Mouse (Mus musculus) embryonic facial prominence, embryonic 13.5 days (tissue): ENCODE data around the gene Vps13d. TPM values are rescaled to one million over a fixed set of nuclear protein-coding genes. Genes with fewer than 3 reads are reported as not detected.
A peak's percentile ranks its signal among the peaks of the same experiment; 100 is the strongest.

ENCODE experiments used
- ATAC-seq: fragments of 200-750 bp; cut with Nextera tagmentation; 2 replicates; pipeline ENCODE4 v1.8.0; 2017; ENCODE audit warnings: low read depth; ENCODE audit not compliant: insufficient number of reproducible peaks, insufficient read depth, low FRiP score, low TSS enrichment
- H3K27ac ChIP-seq: fragments of 300-500 bp; sonication (generic); 2 replicates; pipeline ENCODE4 v1.5.1; 2015; ENCODE audit warnings: moderate library complexity, mild to moderate bottlenecking, inconsistent platforms
- H3K27me3 ChIP-seq: fragments of 300-500 bp; sonication (generic); 2 replicates; pipeline ENCODE4 v1.6.1; 2015; ENCODE audit warnings: mild to moderate bottlenecking, inconsistent platforms
- H3K36me3 ChIP-seq: fragments of 300-500 bp; sonication (generic); 2 replicates; pipeline ENCODE4 v1.6.1; 2015; ENCODE audit warnings: mild to moderate bottlenecking, inconsistent platforms
- H3K4me1 ChIP-seq: fragments of 300-500 bp; sonication (generic); 2 replicates; pipeline ENCODE4 v1.6.1; 2015; ENCODE audit warnings: inconsistent platforms
- H3K4me2 ChIP-seq: fragments of 300-500 bp; sonication (generic); 2 replicates; pipeline ENCODE4 v1.6.1; 2015; ENCODE audit warnings: moderate library complexity, mild to moderate bottlenecking, inconsistent platforms
- H3K4me3 ChIP-seq: fragments of 300-500 bp; sonication (generic); 2 replicates; pipeline ENCODE4 v1.5.1; 2015; ENCODE audit warnings: mild to moderate bottlenecking, inconsistent platforms
- H3K9ac ChIP-seq: fragments of 300-500 bp; sonication (generic); 2 replicates; pipeline ENCODE4 v1.6.1; 2015; ENCODE audit warnings: mild to moderate bottlenecking, inconsistent platforms
- H3K9me3 ChIP-seq: fragments of 300-500 bp; sonication (generic); 2 replicates; pipeline ENCODE4 v1.6.1; 2016; ENCODE audit warnings: inconsistent platforms
- WGBS: fragments of 180-500 bp; shearing (Covaris S2); methylation state at CpG from one replicate; pipeline ENCODE4 v1.1.7; 2015; ENCODE audit warnings: mixed read lengths; 5-methylcytosine and 5-hydroxymethylcytosine counted together
- polyA plus RNA-seq: library from polyadenylated mRNA; unstranded; fragments of >200 nt; fragmentation: Nextera tagmentation; extraction: Ambion mirVana; gene quantifications from 2 replicates; pipeline ENCODE4 v1.2.1, GENCODE M21; 2015

Vps13d gene
- polyA plus RNA-seq, 1 experiment from 2014 or later: 6.7 TPM

DNA sequence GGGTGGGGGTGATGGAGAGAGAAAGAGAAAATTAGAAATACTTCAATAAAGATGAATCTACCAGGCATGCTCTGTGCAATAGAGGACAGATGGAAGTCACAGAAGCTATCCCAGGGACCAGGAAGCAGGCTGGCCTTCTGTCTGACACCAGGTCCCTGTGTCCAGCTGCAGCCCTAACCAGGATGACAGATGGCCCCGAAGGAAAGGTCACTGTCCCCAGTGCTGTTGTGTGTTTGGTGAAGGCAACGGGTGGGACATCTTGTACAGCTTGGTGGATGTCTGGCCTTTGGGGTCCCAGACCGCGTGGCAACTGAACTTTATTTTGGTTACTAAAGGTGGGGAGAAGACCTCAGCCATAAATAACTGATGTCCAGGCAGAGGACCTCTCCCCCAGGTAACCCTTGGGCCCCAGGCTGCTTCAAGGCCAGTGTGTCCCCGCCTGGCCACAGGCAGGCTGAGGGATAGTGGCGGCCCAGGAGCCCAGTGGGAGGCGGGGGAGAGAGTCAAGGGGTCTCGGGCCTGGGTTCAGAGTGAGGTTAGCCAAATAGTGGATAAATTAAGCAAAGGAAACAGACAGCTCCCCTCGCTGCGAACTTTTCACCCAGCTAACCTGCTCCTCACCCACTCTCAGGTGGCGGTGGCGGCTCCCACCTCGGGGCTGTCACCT is 253.9 kb downstream of the Vps13d start:
- Histone ChIP-seq H3K27ac (no peak overlapping the region), H3K9ac (no peak overlapping the region)

DNA sequence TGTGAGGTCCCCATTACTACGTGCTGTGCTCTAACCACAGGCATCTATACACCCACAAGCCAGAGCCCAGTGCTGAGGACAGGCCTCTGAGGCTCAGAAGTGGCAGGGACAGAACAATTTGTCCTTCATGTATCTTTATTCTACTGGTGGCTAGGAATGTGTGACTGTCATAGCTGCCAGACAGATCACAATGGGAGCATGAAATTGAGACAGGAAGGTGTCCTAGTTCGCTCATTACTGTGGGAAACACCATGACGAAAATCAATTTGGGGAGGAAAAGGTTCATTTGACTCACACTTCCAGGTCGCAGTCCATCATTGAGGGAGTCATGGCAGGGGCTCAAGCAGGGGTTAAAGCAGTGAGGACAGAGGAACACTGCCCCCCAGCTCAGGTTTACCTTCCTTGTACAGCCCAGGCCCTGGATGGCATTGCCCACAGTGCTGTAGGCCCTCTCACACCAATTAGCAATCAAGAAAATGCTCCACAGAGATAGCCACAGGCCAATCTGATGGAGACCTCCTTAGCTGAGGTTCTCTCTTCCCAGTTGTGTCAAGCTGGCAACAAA is 254.9 kb downstream of the Vps13d start:
- ATAC-seq: no peak
- Histone ChIP-seq H3K4me1 (no peaks in the 10 kb centered on the region), H3K9me3 (no peaks in the 10 kb centered on the region), H3K4me3 (no peak overlapping the region), H3K27me3 (no peaks in the 10 kb centered on the region), H3K36me3 (no peaks in the 10 kb centered on the region), H3K9ac (no peak overlapping the region), H3K27ac (no peak overlapping the region), H3K4me2 (no peak overlapping the region)
- 63% methylated on average over 4 of the region's 4 CpGs for WGBS

More for the DNA sequence above, 253.9 kb downstream of the Vps13d start:
- no peaks in the 10 kb centered on the region for H3K9me3 ChIP-seq
- 68% methylated on average over 13 of the region's 13 CpGs for WGBS
- H3K4me3 ChIP-seq: no peak overlapping the region
- H3K27me3 ChIP-seq: no peaks in the 10 kb centered on the region
- H3K4me1 ChIP-seq: no peaks in the 10 kb centered on the region
- no peak overlapping the region for H3K4me2 ChIP-seq
- no peak for ATAC-seq
- no peaks in the 10 kb centered on the region for H3K36me3 ChIP-seq

DNA sequence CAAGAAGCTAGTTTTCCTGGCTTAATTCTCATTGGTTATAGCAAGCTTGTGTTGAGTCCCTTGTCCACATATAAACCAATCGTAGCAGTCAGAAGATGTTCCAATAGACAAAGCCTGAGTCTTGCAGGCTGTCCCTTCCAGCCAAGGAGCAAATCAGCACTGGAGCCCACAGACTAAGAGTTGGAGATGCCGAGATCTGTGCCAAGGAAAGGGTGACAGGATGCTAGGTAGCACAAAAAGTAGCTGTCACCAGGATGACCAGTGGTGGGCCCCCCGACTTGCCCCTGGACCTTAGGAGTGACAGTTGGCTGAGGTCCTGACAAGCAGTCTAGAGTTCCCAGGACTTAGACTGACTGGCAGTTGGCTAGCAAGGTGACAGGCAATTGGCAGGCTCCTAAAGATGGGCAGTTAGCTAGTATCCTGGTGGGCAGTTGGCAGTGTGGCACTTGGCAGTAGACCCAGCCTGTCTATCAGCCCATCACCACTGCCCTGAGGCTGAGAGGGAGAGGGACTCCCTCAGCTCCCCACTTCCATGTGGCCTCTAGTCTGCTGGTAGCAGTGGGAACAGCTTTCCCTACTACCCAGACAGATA is 258.1 kb downstream of the Vps13d start:
- H3K4me1 ChIP-seq: no peaks in the 10 kb centered on the region
- H3K36me3 ChIP-seq: no peaks in the 10 kb centered on the region
- H3K9ac ChIP-seq: no peak overlapping the region
- no peak for ATAC-seq
- no peak overlapping the region for H3K4me3 ChIP-seq
- WGBS: 82% methylated on average over 3 of the region's 3 CpGs
- H3K27ac ChIP-seq: no peak overlapping the region
- no peaks in the 10 kb centered on the region for H3K27me3 ChIP-seq
- no peaks in the 10 kb centered on the region for H3K9me3 ChIP-seq
- H3K4me2 ChIP-seq: no peak overlapping the region

DNA sequence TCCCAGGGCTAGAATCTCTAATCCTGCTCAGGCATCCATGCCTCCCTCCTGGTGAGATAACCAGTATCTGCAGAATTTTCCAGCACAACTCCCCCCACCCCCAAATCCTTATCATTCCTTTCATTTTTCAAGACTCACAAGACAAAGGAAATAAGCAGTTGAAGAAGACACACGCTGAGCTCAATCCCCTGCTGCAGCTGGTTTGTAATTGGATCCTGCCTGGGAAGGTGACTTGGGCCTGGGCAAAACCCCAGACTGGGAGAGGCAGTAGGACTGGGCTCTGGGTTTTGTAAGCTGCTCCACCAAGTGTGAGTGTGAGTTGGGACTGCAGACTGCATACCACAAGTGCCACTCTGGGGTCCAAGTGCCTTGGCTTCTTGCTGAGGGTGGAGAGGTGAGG is 260.3 kb downstream of the Vps13d start:
- Histone ChIP-seq H3K9me3 (no peaks in the 10 kb centered on the region), H3K9ac (no peak overlapping the region), H3K4me2 (no peak overlapping the region), H3K36me3 (no peaks in the 10 kb centered on the region), H3K27ac (no peak overlapping the region), H3K27me3 (no peaks in the 10 kb centered on the region), H3K4me1 (peaks cover 16% of the 10 kb centered on the region), H3K4me3 (no peak overlapping the region)
- 5% methylated on average over 1 of the region's 1 CpGs for WGBS
- ATAC-seq: no peak

DNA sequence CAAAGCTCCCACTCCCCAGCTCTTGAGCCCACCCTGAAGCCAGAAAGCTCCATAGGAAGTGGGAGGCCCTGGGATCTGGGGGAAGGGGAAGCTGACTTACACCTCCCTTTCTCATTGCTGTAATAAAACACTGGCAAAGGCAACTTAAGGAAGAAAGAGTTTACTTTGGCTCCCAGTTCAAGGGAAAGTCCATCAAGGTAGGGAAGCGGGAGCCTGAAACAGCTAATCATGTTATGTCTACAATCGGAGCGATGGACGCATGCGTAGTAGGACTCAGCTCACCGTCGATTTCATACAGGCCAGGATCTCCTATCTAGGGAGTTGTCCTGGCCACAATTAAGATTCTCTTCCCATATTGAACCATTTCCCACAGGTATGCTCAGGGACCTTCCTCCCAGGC is 263.6 kb downstream of the Vps13d start:
- peaks cover 24% of the 10 kb centered on the region for H3K4me1 ChIP-seq
- H3K4me2 ChIP-seq: no peak overlapping the region
- H3K27me3 ChIP-seq: no peaks in the 10 kb centered on the region
- ATAC-seq: no peak
- 89% methylated on average over 7 of the region's 7 CpGs for whole genome bisulfite sequencing
- no peaks in the 10 kb centered on the region for H3K9me3 ChIP-seq
- 0 out of 2 replicates have a peak overlapping the region, but pooled peaks have one; percentile 79 for H3K27ac ChIP-seq
- H3K9ac ChIP-seq: no peak overlapping the region
- peaks cover 13% of the 10 kb centered on the region; the same call in 1 of the 2 replicates for H3K36me3 ChIP-seq
- no peak overlapping the region for H3K4me3 ChIP-seq

DNA sequence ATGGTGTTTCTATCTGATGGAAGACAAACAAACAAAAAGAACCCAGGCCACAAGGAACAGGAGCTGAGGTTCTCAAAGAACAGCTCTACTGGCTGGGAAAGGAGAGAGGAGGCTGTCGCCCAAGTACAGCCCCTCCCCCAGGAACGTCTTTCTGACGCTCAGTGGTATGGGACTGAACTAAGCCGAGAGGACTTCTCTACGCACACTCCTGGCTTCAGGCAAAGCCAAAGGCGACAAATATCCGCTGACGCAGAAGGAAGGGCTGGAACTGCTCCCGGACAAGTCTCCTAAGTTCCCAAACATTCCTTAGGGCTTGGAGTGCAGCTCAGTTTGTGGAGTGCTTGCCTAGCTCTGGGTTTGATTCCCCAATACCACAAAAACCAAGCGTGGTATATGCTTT is 264.4 kb downstream of the Vps13d start:
- H3K36me3 ChIP-seq: peaks cover 13% of the 10 kb centered on the region; the same call in 1 of the 2 replicates
- ATAC-seq: peak; percentile 40; the same call in 1 of the 2 replicates
- no peaks in the 10 kb centered on the region for H3K9me3 ChIP-seq
- H3K27me3 ChIP-seq: no peaks in the 10 kb centered on the region
- peaks cover 24% of the 10 kb centered on the region for H3K4me1 ChIP-seq
- no peak overlapping the region for H3K4me2 ChIP-seq
- WGBS: 15% methylated on average over 10 of the region's 10 CpGs
- H3K4me3 ChIP-seq: no peak overlapping the region
- H3K9ac ChIP-seq: no peak overlapping the region
- H3K27ac ChIP-seq: peak overlapping the region; percentile 79

DNA sequence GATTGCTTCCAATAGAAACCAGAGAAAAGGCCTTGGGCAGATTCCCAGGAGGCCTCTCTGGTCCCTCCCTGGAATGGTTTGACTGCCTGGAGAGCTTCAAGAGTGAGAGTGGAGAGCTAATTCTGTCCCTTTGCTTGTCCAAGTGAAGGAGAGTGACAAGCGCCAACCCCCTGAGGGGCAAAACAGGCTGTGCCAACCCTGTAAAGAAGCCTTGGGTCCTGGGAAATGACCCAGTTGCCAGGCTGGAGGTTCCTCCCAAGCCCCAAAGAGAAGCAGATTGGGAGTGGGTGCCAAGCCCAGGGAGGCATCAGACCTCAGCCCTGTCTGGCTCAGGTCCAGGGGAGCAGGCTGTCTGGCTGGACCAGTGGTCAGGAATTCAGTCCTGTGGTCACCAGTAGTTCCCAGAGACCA is 265.0 kb downstream of the Vps13d start:
- no peaks in the 10 kb centered on the region for H3K9me3 ChIP-seq
- H3K4me3 ChIP-seq: no peak overlapping the region
- H3K4me1 ChIP-seq: peaks cover 26% of the 10 kb centered on the region
- peaks cover 13% of the 10 kb centered on the region; the same call in 1 of the 2 replicates for H3K36me3 ChIP-seq
- no peak overlapping the region for H3K4me2 ChIP-seq
- ATAC-seq: no peak
- 79% methylated on average over 1 of the region's 1 CpGs for WGBS
- no peak overlapping the region for H3K9ac ChIP-seq
- H3K27me3 ChIP-seq: no peaks in the 10 kb centered on the region
- H3K27ac ChIP-seq: peak overlapping the region; percentile 79

DNA sequence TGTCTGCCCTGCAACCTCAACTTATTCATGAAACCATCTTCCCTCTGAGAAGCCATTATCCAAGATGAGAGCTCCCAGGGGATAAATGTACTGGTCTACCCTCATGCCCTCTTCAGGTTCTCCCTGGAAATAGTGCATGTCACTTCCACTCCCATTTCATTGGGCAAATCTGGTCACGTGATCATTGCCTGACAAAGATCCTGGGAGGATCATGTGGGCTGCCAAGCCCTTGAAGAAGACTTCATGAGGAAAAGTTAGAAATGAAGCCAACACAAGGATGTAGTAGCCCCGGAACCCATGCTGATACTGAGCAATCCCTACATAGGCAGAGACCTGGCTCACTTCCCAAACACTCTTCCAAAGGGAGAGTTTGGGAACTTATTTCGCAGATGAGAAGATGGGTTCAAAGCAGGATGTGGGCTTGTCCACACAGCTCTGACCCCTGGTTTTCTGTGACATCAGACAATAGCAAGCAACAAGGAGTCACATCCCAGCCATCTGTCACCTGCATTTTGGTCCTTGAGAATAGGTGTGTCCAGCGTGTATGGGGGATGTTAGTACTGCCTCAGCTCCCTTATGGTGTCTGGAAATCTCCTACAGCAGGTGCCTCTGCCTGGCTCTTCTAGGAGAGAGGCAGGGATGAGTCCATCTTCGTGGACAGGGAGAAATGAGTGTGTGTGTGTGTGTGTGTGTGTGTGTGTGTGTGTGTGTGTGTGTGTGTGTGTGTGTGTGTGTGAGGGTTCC is 265.9 kb downstream of the Vps13d start:
- H3K4me1 ChIP-seq: peaks cover 26% of the 10 kb centered on the region
- no peak overlapping the region for H3K9ac ChIP-seq
- no peaks in the 10 kb centered on the region for H3K9me3 ChIP-seq
- WGBS: 89% methylated on average over 5 of the region's 5 CpGs
- H3K4me2 ChIP-seq: no peak overlapping the region
- no peak overlapping the region for H3K27ac ChIP-seq
- H3K27me3 ChIP-seq: no peaks in the 10 kb centered on the region
- no peak for ATAC-seq
- H3K36me3 ChIP-seq: peaks cover 14% of the 10 kb centered on the region
- H3K4me3 ChIP-seq: no peak overlapping the region

Other genes starting within 250 kb of the Vps13d start
- 1.6 and 2.7 TPM in 2 replicates for gene Tnfrsf1b, start 51.9 kb upstream of the Vps13d start, polyA plus RNA-seq
- gene Tnfrsf8, start 120.2 kb upstream of the Vps13d start, polyA plus RNA-seq: 0.06 and 0.10 TPM in 2 replicates